Mouse (Mus musculus) left cerebral cortex, adult 18-20 months (tissue): ENCODE data around the gene Fbxl21. TPM values are rescaled to one million over a fixed set of nuclear protein-coding genes. Genes with fewer than 3 reads are reported as not detected.

Experiments
- DNase-seq, 2 experiments: peaks; one replicate each; pipeline ENCODE4 v3.0.0; 2021 to 2022; ENCODE audit warnings: low spot score in 2 of 2, mixed read lengths in 1 of 2
- total RNA-seq, 2 experiments: library from RNA; stranded (reverse); gene quantifications; 2 replicates each; pipeline ENCODE4 v1.2.3; 2021

Gene Fbxl21
- total RNA-seq, 2 experiments from 2014 or later, result 10.5 to 10.6 TPM

DNA sequence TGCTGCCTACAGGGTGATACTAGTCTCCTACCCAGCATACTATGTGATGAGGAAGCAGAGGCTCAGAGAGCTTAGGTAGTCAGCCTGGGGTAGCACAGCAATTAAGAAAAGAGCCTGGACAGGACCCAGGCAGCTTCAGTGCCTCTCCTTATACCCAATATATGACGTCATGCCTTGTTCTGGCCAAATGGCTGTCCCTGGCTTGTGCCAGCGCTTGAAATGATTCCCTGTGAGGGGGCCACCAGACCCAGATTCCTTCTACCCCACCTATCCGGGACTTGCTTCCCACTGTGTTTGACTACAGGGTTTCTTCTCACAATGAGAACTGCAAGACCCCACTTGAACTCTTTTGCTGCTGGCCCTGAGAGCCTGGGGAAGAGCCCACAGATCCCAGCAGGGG is 59.2 kb downstream of the Fbxl21 start:
- DNase-seq, result no peak

- DNase-seq, result peak in 1 of 2 experiments; percentile 11
Measured at GRCm38 (mm10) chr13:56581961-56582434, 59.7 kb downstream of the Fbxl21 start.

DNA sequence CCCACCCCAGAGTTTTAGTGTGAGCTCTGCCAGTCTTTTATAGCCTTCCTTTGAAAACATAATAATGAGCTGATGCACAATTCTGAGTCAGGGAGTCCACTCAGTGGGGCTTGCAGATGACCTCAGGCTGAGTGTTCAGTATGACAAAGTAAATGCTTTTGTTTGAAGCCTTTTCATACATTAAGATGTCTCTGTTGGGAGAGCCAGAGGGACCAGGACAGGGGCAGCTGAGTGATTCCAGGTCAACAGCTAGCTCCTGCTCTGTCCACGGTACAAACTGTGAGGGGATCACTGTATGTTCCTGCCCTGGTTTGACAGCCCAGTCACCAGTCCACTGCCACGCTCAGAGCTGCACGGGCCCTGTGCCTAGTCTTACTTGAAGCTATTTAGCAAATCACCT is 60.4 kb downstream of the Fbxl21 start:
- DNase-seq, result no peak

- DNase-seq, result no peak
Measured at GRCm38 (mm10) chr13:56586046-56586445, 63.8 kb downstream of the Fbxl21 start.

Other genes starting within 250 kb of the Fbxl21 start
- 100 to 1,000 TPM; 140 to 160 TPM for gene Cxcl14, start 225.9 kb upstream of the Fbxl21 start, total RNA-seq
- not detected for gene Gm3045, start 95.9 kb upstream of the Fbxl21 start, total RNA-seq
- under 1 TPM in 1 of 2 experiments, not detected in 1; 0.23 TPM for gene Slc25a48, start 84.1 kb upstream of the Fbxl21 start, total RNA-seq
- gene Il9, start 40.2 kb upstream of the Fbxl21 start, total RNA-seq, result not detected
- gene Lect2, start 26.0 kb downstream of the Fbxl21 start, total RNA-seq, result not detected
- 1 to 10 TPM; 3.4 to 4.0 TPM for gene Tgfbi, start 87.1 kb downstream of the Fbxl21 start, total RNA-seq
- gene Smad5, start 180.5 kb downstream of the Fbxl21 start, total RNA-seq, result 10 to 100 TPM; 22.7 TPM
- gene Gm45623, start 231.4 kb downstream of the Fbxl21 start, total RNA-seq, result 10 to 100 TPM; 12.6 to 13.5 TPM